Mouse (Mus musculus): ENCODE results near the gene Gm11627. TPM values are rescaled to one million over a fixed set of nuclear protein-coding genes. Genes with fewer than 3 reads are reported as not detected.

Gm11627 gene
- not detected in 2 replicates for polyA plus RNA-seq (2012)

GRCm38 (mm10) chr11:102579165-102580033, at the start of gene Gm11627:
Gm11627 (minus strand) TSS chr11:102579461.
- Histone ChIP-seq H3K4me1 (ENCODE audit: control insufficient read depth) (peaks cover 5% of the 10 kb centered on the region), H3K27me3 (ENCODE audit: control insufficient read depth) (peaks cover 43% of the 10 kb centered on the region), H3K4me3 (replicated peaks) (peak within 1 kb of the TSS; percentile 28), H3K36me3 (ENCODE audit: control insufficient read depth) (no peaks in the 10 kb centered on the region), H3K9me3 (ENCODE audit: control insufficient read depth, low read length) (no peaks in the 10 kb centered on the region)
- TF ChIP-seq TAL1 (IDR thresholded peaks at IDR 0.05; ENCODE audit: low read length) (no peak), GATA1 (IDR thresholded peaks at IDR 0.05; ENCODE audit: low read length) (no peak)

- H3K4me3 ChIP-seq (replicated peaks) = no peak overlapping the region
- H3K36me3 ChIP-seq (ENCODE audit: control insufficient read depth) = no peaks in the 10 kb centered on the region
- H3K9me3 ChIP-seq (ENCODE audit: control insufficient read depth, low read length) = no peaks in the 10 kb centered on the region
- no peaks in the 10 kb centered on the region; the same call in 1 of the 2 replicates for H3K4me1 ChIP-seq (ENCODE audit: control insufficient read depth)
- peaks cover 12% of the 10 kb centered on the region for H3K27me3 ChIP-seq (ENCODE audit: control insufficient read depth)
- no peak for TF ChIP-seq TAL1 (IDR thresholded peaks at IDR 0.05; ENCODE audit: low read length)
- no peak for TF ChIP-seq GATA1 (IDR thresholded peaks at IDR 0.05; ENCODE audit: low read length)
Observed at GRCm38 (mm10) chr11:102628529-102628928, 49.3 kb upstream of the Gm11627 start.

GRCm38 (mm10) chr11:102627171-102627931, 48.1 kb upstream of the Gm11627 start:
- no peak overlapping the region for H3K4me3 ChIP-seq (replicated peaks)
- no peaks in the 10 kb centered on the region for H3K36me3 ChIP-seq (ENCODE audit: control insufficient read depth)
- TF ChIP-seq TAL1 (IDR thresholded peaks at IDR 0.05; ENCODE audit: low read length) (no peak), GATA1 (IDR thresholded peaks at IDR 0.05; ENCODE audit: low read length) (no peak)
- no peaks in the 10 kb centered on the region for H3K4me1 ChIP-seq (ENCODE audit: control insufficient read depth)
- no peaks in the 10 kb centered on the region for H3K9me3 ChIP-seq (ENCODE audit: control insufficient read depth, low read length)
- peaks cover 2% of the 10 kb centered on the region for H3K27me3 ChIP-seq (ENCODE audit: control insufficient read depth)

- Histone ChIP-seq H3K27me3 (ENCODE audit: control insufficient read depth) (no peaks in the 10 kb centered on the region), H3K4me3 (replicated peaks) (no peak overlapping the region), H3K36me3 (ENCODE audit: control insufficient read depth) (no peaks in the 10 kb centered on the region), H3K9me3 (ENCODE audit: control insufficient read depth, low read length) (no peaks in the 10 kb centered on the region), H3K4me1 (ENCODE audit: control insufficient read depth) (no peaks in the 10 kb centered on the region)
- TF ChIP-seq GATA1 (IDR thresholded peaks at IDR 0.05; ENCODE audit: low read length) = no peak
- TF ChIP-seq TAL1 (IDR thresholded peaks at IDR 0.05; ENCODE audit: low read length) = no peak
Observed at GRCm38 (mm10) chr11:102624888-102625407, 45.7 kb upstream of the Gm11627 start.

GRCm38 (mm10) chr11:102623876-102624789, 44.9 kb upstream of the Gm11627 start:
- Histone ChIP-seq H3K27me3 (ENCODE audit: control insufficient read depth) (no peaks in the 10 kb centered on the region), H3K9me3 (ENCODE audit: control insufficient read depth, low read length) (peaks cover 3% of the 10 kb centered on the region), H3K4me1 (ENCODE audit: control insufficient read depth) (no peaks in the 10 kb centered on the region), H3K4me3 (replicated peaks) (no peak overlapping the region), H3K36me3 (ENCODE audit: control insufficient read depth) (no peaks in the 10 kb centered on the region)
- TF ChIP-seq GATA1 (IDR thresholded peaks at IDR 0.05; ENCODE audit: low read length) (no peak), TAL1 (IDR thresholded peaks at IDR 0.05; ENCODE audit: low read length) (no peak)

- no peak overlapping the region for H3K4me3 ChIP-seq (replicated peaks)
- no peaks in the 10 kb centered on the region for H3K36me3 ChIP-seq (ENCODE audit: control insufficient read depth)
- H3K4me1 ChIP-seq (ENCODE audit: control insufficient read depth) = no peaks in the 10 kb centered on the region
- H3K9me3 ChIP-seq (ENCODE audit: control insufficient read depth, low read length) = peaks cover 4% of the 10 kb centered on the region
- TF ChIP-seq TAL1 (IDR thresholded peaks at IDR 0.05; ENCODE audit: low read length) = no peak
- TF ChIP-seq GATA1 (IDR thresholded peaks at IDR 0.05; ENCODE audit: low read length) = no peak
- no peaks in the 10 kb centered on the region for H3K27me3 ChIP-seq (ENCODE audit: control insufficient read depth)
Observed at GRCm38 (mm10) chr11:102619449-102619848, 40.2 kb upstream of the Gm11627 start.

- Histone ChIP-seq H3K27me3 (ENCODE audit: control insufficient read depth) (peaks cover 52% of the 10 kb centered on the region), H3K36me3 (ENCODE audit: control insufficient read depth) (no peaks in the 10 kb centered on the region), H3K4me3 (replicated peaks) (no peak overlapping the region)
Observed at GRCm38 (mm10) chr11:102611317-102611705, 32.0 kb upstream of the Gm11627 start.

GRCm38 (mm10) chr11:102610675-102611316, 31.5 kb upstream of the Gm11627 start:
- H3K36me3 ChIP-seq (ENCODE audit: control insufficient read depth) = no peaks in the 10 kb centered on the region
- TF ChIP-seq TAL1 (IDR thresholded peaks at IDR 0.05; ENCODE audit: low read length) (no peak), GATA1 (IDR thresholded peaks at IDR 0.05; ENCODE audit: low read length) (no peak)
- H3K4me1 ChIP-seq (ENCODE audit: control insufficient read depth) = no peaks in the 10 kb centered on the region
- peaks cover 4% of the 10 kb centered on the region; the same call in 1 of the 2 replicates for H3K9me3 ChIP-seq (ENCODE audit: control insufficient read depth, low read length)
- no peak overlapping the region for H3K4me3 ChIP-seq (replicated peaks)
- peaks cover 57% of the 10 kb centered on the region for H3K27me3 ChIP-seq (ENCODE audit: control insufficient read depth)

More at GRCm38 (mm10) chr11:102611317-102611705, 32.0 kb upstream of the Gm11627 start:
- TF ChIP-seq GATA1 (IDR thresholded peaks at IDR 0.05; ENCODE audit: low read length) = no peak
- TF ChIP-seq TAL1 (IDR thresholded peaks at IDR 0.05; ENCODE audit: low read length) = no peak
- no peaks in the 10 kb centered on the region for H3K4me1 ChIP-seq (ENCODE audit: control insufficient read depth)
- H3K9me3 ChIP-seq (ENCODE audit: control insufficient read depth, low read length) = no peaks in the 10 kb centered on the region

Measured in erythroblast, embryonic 14.5 days (primary cell).